In genomic region chr8:115158721-115159111, GRCm38 (mm10) we compare ENCODE assay signal across 8 mouse cellular contexts.
DNase-seq lines count a peak whose midpoint lies in the region; ATAC-seq and TF ChIP-seq lines count a peak whose summit lies in the region.

No protein-coding gene starts in this region.

- peak overlapping the region; percentile 52 for H3K4me2 ChIP-seq in hindbrain, postnatal 0 days (ENCODE audit: low read depth, low read length)
- H3K4me2 ChIP-seq in midbrain, embryonic 16.5 days (ENCODE audit: low read length), result peak overlapping the region; percentile 43

- H3K27me3 ChIP-seq in hindbrain, postnatal 0 days (ENCODE audit: insufficient read depth, low read length), result no peaks in the 10 kb centered on the region
- peaks cover 3% of the 10 kb centered on the region; the same call in 1 of the 2 replicates for H3K27me3 ChIP-seq in midbrain, embryonic 16.5 days (ENCODE audit: control insufficient read depth, insufficient read depth, low read depth, low read length)

- H3K4me3 ChIP-seq in hindbrain, postnatal 0 days (ENCODE audit: low read length), result no peak overlapping the region
- no peak overlapping the region for H3K4me3 ChIP-seq in midbrain, embryonic 16.5 days (ENCODE audit: low read depth, low read length)
- H3K4me3 ChIP-seq in layer of hippocampus, adult 2 months, result no peak overlapping the region; the same call in 1 of the 2 replicates

- WGBS in hindbrain, postnatal 0 days, result 4% methylated on average over 8 of the region's 8 CpGs
- WGBS in midbrain, embryonic 16.5 days, result 2% methylated on average over 8 of the region's 8 CpGs

- no peak overlapping the region for H3K9ac ChIP-seq in hindbrain, postnatal 0 days (replicated peaks; ENCODE audit: low read length)
- H3K9ac ChIP-seq in midbrain, embryonic 16.5 days (ENCODE audit: low read depth, low read length), result no peak overlapping the region

- peak; percentile 26 for DNase-seq in cerebellum, adult 11 months
- no peak for DNase-seq in cerebellum, postnatal 4 days (ENCODE audit: low spot score in 2 of 2)
- DNase-seq in lung, postnatal 10 days, result peak; percentile 24
- no peak for DNase-seq in lung, postnatal 4 days
- DNase-seq in hindbrain, postnatal 0 days (ENCODE audit: low spot score), result peak; percentile 47
- DNase-seq in layer of hippocampus, adult 2 months (ENCODE audit: low spot score in 2 of 2), result no peak
- no peak for DNase-seq in B cell, adult 2 months

- H3K36me3 ChIP-seq in hindbrain, postnatal 0 days (ENCODE audit: insufficient read depth, low read length), result no peaks in the 10 kb centered on the region
- no peaks in the 10 kb centered on the region for H3K36me3 ChIP-seq in midbrain, embryonic 16.5 days (ENCODE audit: control insufficient read depth, insufficient read depth, low read length)

- TF ChIP-seq CTCF in hindbrain, postnatal 0 days (IDR thresholded peaks at IDR 0.05; ENCODE audit: low read depth), result no peak
- TF ChIP-seq CTCF in layer of hippocampus, adult 2 months (conservative IDR thresholded peaks at IDR 0.05), result no peak

- H3K27ac ChIP-seq in hindbrain, postnatal 0 days, result no peak overlapping the region
- H3K27ac ChIP-seq in midbrain, embryonic 16.5 days (ENCODE audit: low read length), result no peak overlapping the region
- no peak overlapping the region for H3K27ac ChIP-seq in layer of hippocampus, adult 2 months

- peak; percentile 43; the same call in 1 of the 2 replicates for ATAC-seq in hindbrain, postnatal 0 days
- ATAC-seq in midbrain, embryonic 16.5 days, result peak; percentile 67; the same call in 1 of the 2 replicates

- peaks cover 9% of the 10 kb centered on the region for H3K4me1 ChIP-seq in hindbrain, postnatal 0 days (ENCODE audit: insufficient read depth, low read length)
- peaks cover 25% of the 10 kb centered on the region for H3K4me1 ChIP-seq in midbrain, embryonic 16.5 days (ENCODE audit: control insufficient read depth, insufficient read depth, low read length)

- H3K9me3 ChIP-seq in hindbrain, postnatal 0 days (ENCODE audit: low read length), result no peaks in the 10 kb centered on the region
- no peaks in the 10 kb centered on the region for H3K9me3 ChIP-seq in midbrain, embryonic 16.5 days (replicated peaks; ENCODE audit: control insufficient read depth, low read length, poor library complexity, severe bottlenecking)

Comparison
In these comparisons a context has a peak if more than half of its experiments do, and no peak if none do; other contexts are left out.
1. DNase-seq: peak in cerebellum, adult 11 months (single experiment), lung, postnatal 10 days (single experiment) and hindbrain, postnatal 0 days (single experiment); none in cerebellum, postnatal 4 days (0 of 2), lung, postnatal 4 days (0 of 2), layer of hippocampus, adult 2 months (0 of 2) and B cell, adult 2 months (0 of 2).